Mouse (Mus musculus): ENCODE measurements around the gene Plekhf1.

Gene Plekhf1

GRCm38 (mm10) chr7:38219526-38219925 lies 8.3 kb downstream of the Plekhf1 start:
- in situ Hi-C loops (cut with MboI; ENCODE audit: low sequenced_read_pairs), result no loop called here

GRCm38 (mm10) chr7:38218631-38219367 lies 9.0 kb downstream of the Plekhf1 start:
- in situ Hi-C loops (cut with MboI; ENCODE audit: low sequenced_read_pairs), result no loop called here

GRCm38 (mm10) chr7:38217417-38218171 lies 10.2 kb downstream of the Plekhf1 start:
- in situ Hi-C loops (cut with MboI; ENCODE audit: low sequenced_read_pairs), result no loop called here

- in situ Hi-C loops (cut with MboI; ENCODE audit: low sequenced_read_pairs), result no loop called here
Measured at GRCm38 (mm10) chr7:38215697-38216096, 12.1 kb downstream of the Plekhf1 start.

- in situ Hi-C loops (cut with MboI; ENCODE audit: low sequenced_read_pairs), result no loop called here
Measured at GRCm38 (mm10) chr7:38215281-38215680, 12.5 kb downstream of the Plekhf1 start.

GRCm38 (mm10) chr7:38214473-38215214 lies 13.2 kb downstream of the Plekhf1 start:
- in situ Hi-C loops (cut with MboI; ENCODE audit: low sequenced_read_pairs), result no loop called here

GRCm38 (mm10) chr7:38212651-38213062 lies 15.2 kb downstream of the Plekhf1 start:
- in situ Hi-C loops (cut with MboI; ENCODE audit: low sequenced_read_pairs), result no loop called here

- in situ Hi-C loops (cut with MboI; ENCODE audit: low sequenced_read_pairs), result no loop called here
Measured at GRCm38 (mm10) chr7:38209478-38210152, 18.2 kb downstream of the Plekhf1 start.

- in situ Hi-C loops (cut with MboI; ENCODE audit: low sequenced_read_pairs), result no loop called here
Measured at GRCm38 (mm10) chr7:38208969-38209368, 18.8 kb downstream of the Plekhf1 start.

- in situ Hi-C loops (cut with MboI; ENCODE audit: low sequenced_read_pairs), result no loop called here
Measured at GRCm38 (mm10) chr7:38206564-38206963, 21.3 kb downstream of the Plekhf1 start.

- in situ Hi-C loops (cut with MboI; ENCODE audit: low sequenced_read_pairs), result no loop called here
Measured at GRCm38 (mm10) chr7:38205801-38206200, 22.0 kb downstream of the Plekhf1 start.

GRCm38 (mm10) chr7:38204314-38204713 lies 23.5 kb downstream of the Plekhf1 start:
- in situ Hi-C loops (cut with MboI; ENCODE audit: low sequenced_read_pairs), result no loop called here

- in situ Hi-C loops (cut with MboI; ENCODE audit: low sequenced_read_pairs), result no loop called here
Measured at GRCm38 (mm10) chr7:38201290-38201658, 26.5 kb downstream of the Plekhf1 start.

GRCm38 (mm10) chr7:38200606-38201289 lies 27.1 kb downstream of the Plekhf1 start:
- in situ Hi-C loops (cut with MboI; ENCODE audit: low sequenced_read_pairs), result no loop called here

GRCm38 (mm10) chr7:38199907-38200605 lies 27.8 kb downstream of the Plekhf1 start:
- in situ Hi-C loops (cut with MboI; ENCODE audit: low sequenced_read_pairs), result loop anchor here (10.0 kb wide), 1 partner anchor 65 kb away; no protein-coding TSS in a partner anchor

- in situ Hi-C loops (cut with MboI; ENCODE audit: low sequenced_read_pairs), result loop anchor here (10.0 kb wide), 1 partner anchor 73 kb away; no protein-coding TSS in a partner anchor
Measured at GRCm38 (mm10) chr7:38191571-38191970, 36.2 kb downstream of the Plekhf1 start.

GRCm38 (mm10) chr7:38191146-38191545 lies 36.7 kb downstream of the Plekhf1 start:
- in situ Hi-C loops (cut with MboI; ENCODE audit: low sequenced_read_pairs), result loop anchor here (10.0 kb wide), 1 partner anchor 74 kb away; no protein-coding TSS in a partner anchor

- in situ Hi-C loops (cut with MboI; ENCODE audit: low sequenced_read_pairs), result loop anchor here (10.0 kb wide), 1 partner anchor 75 kb away; no protein-coding TSS in a partner anchor
Measured at GRCm38 (mm10) chr7:38190056-38190835, 37.6 kb downstream of the Plekhf1 start.

Data from CH12F3 (cell line).